16 mouse cellular contexts compared by ENCODE assay signal in genomic region chr16:24991059-24991541, GRCm38 (mm10).
DNase-seq lines count a peak whose midpoint lies in the region; TF ChIP-seq lines count a peak whose summit lies in the region.
"Had no signal": no experiment of that assay in that cellular context is flagged by ENCODE, and none has a peak within 500 bp of the region (broad histone marks: within the 10 kb centered on the region; RNA-seq: fewer than 3 reads in every experiment).

No protein-coding gene starts in this region.

- H3K4me3 ChIP-seq in gastrocnemius, adult 2 months, result no peak overlapping the region
- H3K4me3 ChIP-seq in midbrain, embryonic 10.5 days, result no peak overlapping the region
- H3K4me3 ChIP-seq: embryonic facial prominence, embryonic 10.5 days; heart, adult 2 months; neural tube, embryonic 12.5 days had no signal

- H3K27ac ChIP-seq in gastrocnemius, adult 2 months, result peak overlapping the region; percentile 17
- no peak overlapping the region for H3K27ac ChIP-seq in midbrain, embryonic 10.5 days (replicated peaks)
- H3K27ac ChIP-seq: embryonic facial prominence, embryonic 10.5 days; heart, adult 2 months; neural tube, embryonic 12.5 days had no signal

- peak; percentile 27 for DNase-seq in gastrocnemius, adult 2 months
- DNase-seq in gastrocnemius, postnatal 14 days, result no peak
- peak; percentile 83 to 86 for DNase-seq in cerebellum, postnatal 10 days
- peak; percentile 46 to 59 for DNase-seq in left cerebral cortex, adult 18-20 months (ENCODE audit: low spot score in 2 of 2)
- DNase-seq in right cerebral cortex, postnatal 4 days, result peak; percentile 31
- DNase-seq in urinary bladder, adult 18-20 months (ENCODE audit: low spot score in 2 of 2), result no peak
- no peak for DNase-seq in gastrocnemius, postnatal 25 days
- no peak for DNase-seq in midbrain, embryonic 10.5 days (ENCODE audit: low spot score)
- DNase-seq: adrenal gland, postnatal 14 days; heart, adult 2 months; kidney, postnatal 10 days; liver; lung, postnatal 4 days; spleen, adult 18-20 months had no signal

- no peaks in the 10 kb centered on the region for H3K9me3 ChIP-seq in midbrain, embryonic 10.5 days (replicated peaks)
- H3K9me3 ChIP-seq: embryonic facial prominence, embryonic 10.5 days; neural tube, embryonic 12.5 days had no signal

- no peaks in the 10 kb centered on the region for H3K36me3 ChIP-seq in midbrain, embryonic 10.5 days
- H3K36me3 ChIP-seq: embryonic facial prominence, embryonic 10.5 days; neural tube, embryonic 12.5 days had no signal

- no peak for TF ChIP-seq CTCF in gastrocnemius, adult 2 months (IDR thresholded peaks at IDR 0.05)

- H3K27me3 ChIP-seq in midbrain, embryonic 10.5 days (ENCODE audit: low read depth, poor library complexity, severe bottlenecking), result no peaks in the 10 kb centered on the region
- H3K27me3 ChIP-seq: neural tube, embryonic 12.5 days had no signal

- intact Hi-C loops in gastrocnemius, adult 2 months (cut with DNase I), result loop anchor here (5.0 kb wide), 2 partner anchors 51 to 66 kb away; no protein-coding TSS in a partner anchor
- intact Hi-C loops in gastrocnemius, postnatal 14 days (cut with DNase I; ENCODE audit: low total_unique reads), result no loop called here

- H3K4me1 ChIP-seq in midbrain, embryonic 10.5 days, result no peaks in the 10 kb centered on the region
- H3K4me1 ChIP-seq: neural tube, embryonic 12.5 days had no signal

- 86% methylated on average over 10 of the region's 10 CpGs for WGBS in midbrain, embryonic 10.5 days

Comparison
In these comparisons a context has a peak if more than half of its experiments do, and no peak if none do; other contexts are left out.
1. DNase-seq: peak in gastrocnemius, adult 2 months (single experiment), cerebellum, postnatal 10 days (2 of 2), left cerebral cortex, adult 18-20 months (2 of 2) and right cerebral cortex, postnatal 4 days (single experiment); none in gastrocnemius, postnatal 14 days (single experiment), urinary bladder, adult 18-20 months (0 of 2), gastrocnemius, postnatal 25 days (single experiment) and midbrain, embryonic 10.5 days (single experiment).